Mouse (Mus musculus) neural tube, embryonic 11.5 days (tissue): Measurements from ENCODE around the gene Fundc2. TPM values are rescaled to one million over a fixed set of nuclear protein-coding genes. Genes with fewer than 3 reads are reported as not detected.

Experiments used
- ATAC-seq: fragments of 200-750 bp; cut with Nextera tagmentation; 2 replicates; pipeline ENCODE4 v1.8.0; 2017; ENCODE audit warnings: moderate number of reproducible peaks, mild to moderate bottlenecking, moderate TSS enrichment, moderate library complexity; ENCODE audit not compliant: insufficient read depth, low FRiP score, low TSS enrichment
- DNase-seq: peaks from one replicate; pipeline ENCODE4 v3.0.0-alpha.2; 2015; ENCODE audit warnings: low spot score
- H3K27ac ChIP-seq: fragments of 300-500 bp; sonication (generic); 2 replicates; pipeline ENCODE4 v1.5.1; 2014; ENCODE audit warnings: low read depth, mild to moderate bottlenecking, low read length
- H3K27me3 ChIP-seq: fragments of 300-500 bp; sonication (generic); 2 replicates; pipeline ENCODE4 v1.6.1; 2014; ENCODE audit warnings: mild to moderate bottlenecking, low read length, mixed read lengths; ENCODE audit not compliant: control insufficient read depth, insufficient read depth
- H3K36me3 ChIP-seq: fragments of 300-500 bp; sonication (generic); 2 replicates; pipeline ENCODE4 v1.6.1; 2014; ENCODE audit warnings: mild to moderate bottlenecking, low read length, moderate library complexity, mixed read lengths; ENCODE audit not compliant: control insufficient read depth, insufficient read depth
- H3K4me1 ChIP-seq: fragments of 300-500 bp; sonication (generic); 2 replicates; pipeline ENCODE4 v1.6.1; 2014; ENCODE audit warnings: low read length, mixed read lengths; ENCODE audit not compliant: control insufficient read depth, insufficient read depth
- H3K4me2 ChIP-seq: fragments of 300-500 bp; sonication (generic); 2 replicates; pipeline ENCODE4 v1.6.1; 2014; ENCODE audit warnings: low read depth, mild to moderate bottlenecking, moderate library complexity
- H3K4me3 ChIP-seq: fragments of 300-500 bp; sonication (generic); 2 replicates; pipeline ENCODE4 v1.5.1; 2014; ENCODE audit warnings: low read depth, low read length
- H3K9ac ChIP-seq: fragments of 300-500 bp; sonication (generic); 2 replicates; pipeline ENCODE4 v1.6.1; 2014; ENCODE audit warnings: mild to moderate bottlenecking, low read length
- H3K9me3 ChIP-seq: fragments of 300-500 bp; sonication (generic); 2 replicates; pipeline ENCODE4 v1.6.1; 2016; ENCODE audit warnings: low read length; ENCODE audit not compliant: control insufficient read depth
- WGBS: fragments of 180-500 bp; shearing (Covaris S2); extraction: QIAGEN DNeasy Blood & Tissue Kit; methylation state at CpG from one replicate; pipeline ENCODE4 v1.1.7; 2014; 5-methylcytosine and 5-hydroxymethylcytosine counted together
- polyA plus RNA-seq: library from polyadenylated mRNA; unstranded; fragments of >200 nt; fragmentation: Nextera tagmentation; extraction: Ambion mirVana; gene quantifications from 2 replicates; pipeline ENCODE4 v1.2.1, GENCODE M21; 2014

The Fundc2 gene
- polyA plus RNA-seq, 1 experiment from 2014 or later = 40.1 TPM

DNA sequence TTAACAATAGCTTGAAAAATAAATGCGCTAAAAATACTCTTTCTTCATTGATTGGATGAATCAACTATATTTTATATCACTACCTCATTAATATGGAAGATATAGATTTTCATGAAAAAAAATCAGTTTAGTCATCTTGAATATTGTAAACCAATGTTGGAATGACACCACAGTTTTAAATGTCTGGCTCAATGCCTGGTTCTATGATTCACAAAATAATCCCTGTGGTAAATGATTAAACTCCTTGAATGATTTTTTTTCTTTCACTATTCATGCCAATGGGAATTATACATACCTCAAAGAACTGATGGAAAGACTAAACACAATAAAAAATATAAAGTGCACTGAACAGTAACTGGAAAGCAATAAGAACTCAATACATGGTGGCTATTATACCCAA is 27.5 kb downstream of the Fundc2 start:
- DNase-seq (no peak), ATAC-seq (no peak)
- Histone ChIP-seq H3K9me3 (no peaks in the 10 kb centered on the region), H3K27me3 (no peaks in the 10 kb centered on the region), H3K4me2 (no peak overlapping the region), H3K36me3 (no peaks in the 10 kb centered on the region), H3K9ac (no peak overlapping the region), H3K4me3 (no peak overlapping the region), H3K27ac (no peak overlapping the region), H3K4me1 (no peaks in the 10 kb centered on the region)
- WGBS = 86% methylated on average over 1 of the region's 1 CpGs

GRCm38 (mm10) chrX:75415936-75416785 is 34.0 kb downstream of the Fundc2 start, which contains the start of the genes Cmc4, Mtcp1 and Brcc3:
Gene Cmc4, minus strand, starts transcription at chrX:75416584.
Gene Mtcp1, minus strand, starts transcription at chrX:75416588.
Gene Brcc3, plus strand, starts transcription at chrX:75416628.
- Histone ChIP-seq H3K4me3 (peak within 1 kb of the TSS; percentile 44), H3K27ac (peak within 1 kb of the TSS; percentile 77), H3K27me3 (no peaks in the 10 kb centered on the region), H3K9me3 (no peaks in the 10 kb centered on the region), H3K36me3 (no peaks in the 10 kb centered on the region), H3K4me1 (no peaks in the 10 kb centered on the region), H3K4me2 (peak within 1 kb of the TSS; percentile 41), H3K9ac (peak within 1 kb of the TSS; percentile 60)
- WGBS = 16% methylated on average over 49 of the region's 52 CpGs
- ATAC-seq (peak; percentile 99), DNase-seq (peak; percentile 90)

Other genes starting within 250 kb of the Fundc2 start
- gene Smim9, start 218.6 kb upstream of the Fundc2 start, polyA plus RNA-seq = not detected in 2 replicates
- 0.80 and 1.2 TPM in 2 replicates for gene F8, start 216 bp downstream of the Fundc2 start, polyA plus RNA-seq
- gene Cmc4, start 34.2 kb downstream of the Fundc2 start, polyA plus RNA-seq = 17.3 and 21.3 TPM in 2 replicates
- 7.0 and 8.0 TPM in 2 replicates for gene Mtcp1, start 34.2 kb downstream of the Fundc2 start, polyA plus RNA-seq
- gene Brcc3, start 34.2 kb downstream of the Fundc2 start, polyA plus RNA-seq = 62.6 and 71.7 TPM in 2 replicates
- 258 and 276 TPM in 2 replicates for gene Vbp1, start 131.9 kb downstream of the Fundc2 start, polyA plus RNA-seq
- 12.6 and 15.3 TPM in 2 replicates for gene Rab39b, start 195.8 kb downstream of the Fundc2 start, polyA plus RNA-seq